Mouse (Mus musculus) spleen, adult 2 months (tissue): ENCODE results near the gene Gpr153.

Source experiments
- CTCF ChIP-seq: fragments of 200-500 bp; IDR thresholded peaks from 2 replicates; pipeline ENCODE4 v1.5.1; 2011; ENCODE audit warnings: mild to moderate bottlenecking, inconsistent platforms; ENCODE audit not compliant: insufficient read depth, insufficient read length, insufficient replicate concordance; ENCODE audit errors: extremely low read depth
- POLR2A ChIP-seq: fragments of 200-500 bp; IDR thresholded peaks from 2 replicates; pipeline ENCODE4 v1.6.1; 2011; ENCODE audit warnings: low read depth, low read length, inconsistent platforms

DNA sequence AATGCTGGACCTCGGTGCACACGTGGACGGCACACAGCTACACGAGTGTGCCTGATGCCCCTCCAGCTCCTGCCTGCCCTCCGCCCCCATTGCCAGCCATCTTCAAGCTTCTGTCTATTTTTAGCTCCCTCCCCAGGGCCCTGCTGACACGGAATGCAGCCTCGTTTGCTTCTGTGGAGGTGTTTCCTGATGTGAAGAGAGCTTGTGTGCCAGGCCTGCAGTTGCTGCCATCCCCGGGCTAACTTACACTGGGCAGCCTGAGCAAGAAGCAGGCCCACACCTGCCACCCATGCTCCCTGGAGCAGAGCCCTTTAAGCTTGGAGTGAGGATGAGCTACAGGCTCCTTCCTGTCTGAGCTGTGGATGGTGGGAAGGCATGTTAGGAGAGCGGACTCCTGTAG lies 11.8 kb upstream of the Gpr153 start:
- no peak for TF ChIP-seq CTCF
- no peak for TF ChIP-seq POLR2A
